8 mouse cellular contexts compared by ENCODE assay signal in the genomic region with DNA sequence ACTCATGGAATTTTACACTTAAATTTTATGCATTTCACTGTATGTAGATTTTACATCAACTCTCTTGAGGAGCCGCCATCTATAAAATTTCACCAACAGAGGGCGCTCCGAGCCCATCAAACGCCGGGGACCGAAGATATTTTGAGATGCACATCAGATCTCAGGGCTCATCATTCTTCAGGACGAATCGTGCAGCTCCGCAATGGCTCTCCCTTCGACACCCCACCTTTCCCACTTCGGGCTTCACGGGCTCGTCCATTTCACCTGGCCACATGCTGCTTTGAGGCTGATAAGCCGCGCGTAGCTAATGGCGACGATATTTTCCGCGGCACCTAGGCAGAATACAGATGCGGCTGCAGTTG. TPM values are rescaled to one million over a fixed set of nuclear protein-coding genes. Genes with fewer than 3 reads are reported as not detected.
A peak's percentile ranks its signal among the peaks of the same experiment; 100 is the strongest.
DNase-seq lines count a peak whose midpoint lies in the region; ATAC-seq and TF ChIP-seq lines count a peak whose summit lies in the region.

No protein-coding gene starts in this region.

- peaks cover 7% of the 10 kb centered on the region for H3K4me1 ChIP-seq in embryonic facial prominence, embryonic 14.5 days (ENCODE audit: control insufficient read depth, insufficient read depth, low read length)
- peaks cover 30% of the 10 kb centered on the region for H3K4me1 ChIP-seq in heart, embryonic 10.5 days
- H3K4me1 ChIP-seq in kidney, embryonic 15.5 days: peaks cover 37% of the 10 kb centered on the region
- H3K4me1 ChIP-seq in limb, embryonic 15.5 days: peaks cover 43% of the 10 kb centered on the region
- no peaks in the 10 kb centered on the region for H3K4me1 ChIP-seq in midbrain, postnatal 0 days (ENCODE audit: insufficient read depth, low read length)

- WGBS in embryonic facial prominence, embryonic 14.5 days: under 1% methylated on average over 21 of the region's 21 CpGs
- under 1% methylated on average over 21 of the region's 21 CpGs for WGBS in heart, embryonic 10.5 days
- WGBS in kidney, embryonic 15.5 days: under 1% methylated on average over 21 of the region's 21 CpGs
- WGBS in limb, embryonic 15.5 days: under 1% methylated on average over 21 of the region's 21 CpGs
- under 1% methylated on average over 21 of the region's 21 CpGs for WGBS in midbrain, postnatal 0 days

- ATAC-seq in embryonic facial prominence, embryonic 14.5 days (ENCODE audit: low read depth): 0 out of 2 replicates have a peak, but pooled peaks have one; percentile 10
- peak; percentile 6; the same call in 1 of the 2 replicates for ATAC-seq in kidney, embryonic 15.5 days (replicated peaks; ENCODE audit: low FRiP score)
- ATAC-seq in limb, embryonic 15.5 days (ENCODE audit: insufficient number of reproducible peaks, low FRiP score, low TSS enrichment, low read depth): no peak
- ATAC-seq in midbrain, postnatal 0 days (ENCODE audit: low FRiP score): 0 out of 2 replicates have a peak, but pooled peaks have one; percentile 25

- peak overlapping the region; percentile 89 for H3K27ac ChIP-seq in embryonic facial prominence, embryonic 14.5 days (replicated peaks; ENCODE audit: low read depth, low read length)
- H3K27ac ChIP-seq in heart, embryonic 10.5 days: peak overlapping the region; percentile 92; the same call in 1 of the 2 replicates
- peak overlapping the region; percentile 90 for H3K27ac ChIP-seq in kidney, embryonic 15.5 days
- H3K27ac ChIP-seq in limb, embryonic 15.5 days: 0 out of 2 replicates have a peak overlapping the region, but pooled peaks have one; percentile 22
- peak overlapping the region; percentile 87 for H3K27ac ChIP-seq in midbrain, postnatal 0 days (ENCODE audit: low read depth, low read length)

- no peaks in the 10 kb centered on the region for H3K27me3 ChIP-seq in embryonic facial prominence, embryonic 14.5 days (replicated peaks; ENCODE audit: control insufficient read depth, insufficient read depth, low read length)
- H3K27me3 ChIP-seq in heart, embryonic 10.5 days (ENCODE audit: insufficient read depth, poor library complexity, severe bottlenecking): peaks cover 11% of the 10 kb centered on the region; the same call in 1 of the 2 replicates
- H3K27me3 ChIP-seq in kidney, embryonic 15.5 days: peaks cover 21% of the 10 kb centered on the region
- peaks cover 11% of the 10 kb centered on the region for H3K27me3 ChIP-seq in limb, embryonic 15.5 days
- no peaks in the 10 kb centered on the region for H3K27me3 ChIP-seq in midbrain, postnatal 0 days (ENCODE audit: insufficient read depth, low read length)

- TF ChIP-seq CTCF in midbrain, postnatal 0 days (IDR thresholded peaks at IDR 0.05): peak; percentile 84

- H3K4me3 ChIP-seq in embryonic facial prominence, embryonic 14.5 days (ENCODE audit: low read depth, low read length): peak overlapping the region; percentile 74
- H3K4me3 ChIP-seq in heart, embryonic 10.5 days: peak overlapping the region; percentile 75
- H3K4me3 ChIP-seq in kidney, embryonic 15.5 days (replicated peaks): peak overlapping the region; percentile 79
- H3K4me3 ChIP-seq in limb, embryonic 15.5 days: peak overlapping the region; percentile 61
- peak overlapping the region; percentile 59 for H3K4me3 ChIP-seq in midbrain, postnatal 0 days (ENCODE audit: low read depth, low read length)

- H3K4me2 ChIP-seq in embryonic facial prominence, embryonic 14.5 days (ENCODE audit: low read depth, low read length): peak overlapping the region; percentile 100
- H3K4me2 ChIP-seq in kidney, embryonic 15.5 days: peak overlapping the region; percentile 100
- H3K4me2 ChIP-seq in limb, embryonic 15.5 days: peak overlapping the region; percentile 100
- peak overlapping the region; percentile 99 for H3K4me2 ChIP-seq in midbrain, postnatal 0 days (ENCODE audit: low read depth, low read length, poor library complexity, severe bottlenecking)

- no peaks in the 10 kb centered on the region for H3K36me3 ChIP-seq in embryonic facial prominence, embryonic 14.5 days (ENCODE audit: control insufficient read depth, insufficient read depth, low read length)
- no peaks in the 10 kb centered on the region for H3K36me3 ChIP-seq in heart, embryonic 10.5 days
- H3K36me3 ChIP-seq in kidney, embryonic 15.5 days: no peaks in the 10 kb centered on the region
- no peaks in the 10 kb centered on the region for H3K36me3 ChIP-seq in limb, embryonic 15.5 days
- no peaks in the 10 kb centered on the region for H3K36me3 ChIP-seq in midbrain, postnatal 0 days (ENCODE audit: insufficient read depth, low read length)

- peak; percentile 69 for DNase-seq in B cell, adult 2 months
- peak; percentile 68 to 78 for DNase-seq in adrenal gland, postnatal 36 days
- DNase-seq in embryonic facial prominence, embryonic 14.5 days (ENCODE audit: low spot score): peak; percentile 93
- DNase-seq in heart, embryonic 10.5 days (ENCODE audit: low spot score): peak; percentile 88
- DNase-seq in midbrain, postnatal 0 days (ENCODE audit: low spot score): peak; percentile 94
- DNase-seq in spleen, postnatal 10 days (ENCODE audit: low spot score in 2 of 2): peak; percentile 49 to 70

- H3K9me3 ChIP-seq in embryonic facial prominence, embryonic 14.5 days (ENCODE audit: control insufficient read depth, low read length): 0 out of 2 replicates have a peak, but pooled peaks cover 4% of the 10 kb centered on the region
- no peaks in the 10 kb centered on the region for H3K9me3 ChIP-seq in heart, embryonic 10.5 days
- H3K9me3 ChIP-seq in kidney, embryonic 15.5 days (replicated peaks): no peaks in the 10 kb centered on the region
- no peaks in the 10 kb centered on the region for H3K9me3 ChIP-seq in limb, embryonic 15.5 days
- H3K9me3 ChIP-seq in midbrain, postnatal 0 days (ENCODE audit: low read length): no peaks in the 10 kb centered on the region

- H3K9ac ChIP-seq in embryonic facial prominence, embryonic 14.5 days (ENCODE audit: low read depth, low read length): peak overlapping the region; percentile 48; the same call in 1 of the 2 replicates
- H3K9ac ChIP-seq in kidney, embryonic 15.5 days: peak overlapping the region; percentile 65; the same call in 1 of the 2 replicates
- H3K9ac ChIP-seq in limb, embryonic 15.5 days: 0 out of 2 replicates have a peak overlapping the region, but pooled peaks have one; percentile 72
- H3K9ac ChIP-seq in midbrain, postnatal 0 days (replicated peaks; ENCODE audit: low read length, poor library complexity, severe bottlenecking): peak overlapping the region; percentile 77

RNA-seq across cellular contexts. Expression of gene Kif26b, which starts 1.8 kb away (rescaled TPM):
- 1 to 10 TPM; 1.4 to 2.5 TPM for total RNA-seq in adrenal gland, postnatal 36 days (2021)
- 8.1 and 10.4 TPM in 2 replicates for polyA plus RNA-seq in embryonic facial prominence, embryonic 14.5 days (2014; fragmentation: Nextera tagmentation; extraction: Ambion mirVana)
- polyA plus RNA-seq in heart, embryonic 10.5 days (2016; fragmentation: Nextera tagmentation; extraction: Ambion mirVana): 13.5 and 19.1 TPM in 2 replicates
- 13.2 and 13.4 TPM in 2 replicates for polyA plus RNA-seq in kidney, embryonic 15.5 days (2015; fragmentation: Nextera tagmentation; extraction: Ambion mirVana)
- 3.8 and 5.3 TPM in 2 replicates for polyA plus RNA-seq in limb, embryonic 15.5 days (2015; fragmentation: Nextera tagmentation; extraction: Ambion mirVana)
- total RNA-seq in midbrain, postnatal 0 days (2014; rRNA removed): 75.2 and 75.8 TPM in 2 replicates
- 6.0 and 6.4 TPM in 2 replicates for polyA plus RNA-seq in midbrain, postnatal 0 days (2015; fragmentation: Nextera tagmentation; extraction: Ambion mirVana)

Comparison
In these comparisons a context has a peak if more than half of its experiments do, and no peak if none do; other contexts are left out.
1. H3K27ac ChIP-seq: peak in every context shown above with its lines; median percentile 92 in heart, embryonic 10.5 days; 90 in kidney, embryonic 15.5 days; 89 in embryonic facial prominence, embryonic 14.5 days; 87 in midbrain, postnatal 0 days; 22 in limb, embryonic 15.5 days.